Mouse (Mus musculus): ENCODE data around the gene Gm38100. TPM values are rescaled to one million over a fixed set of nuclear protein-coding genes. Genes with fewer than 3 reads are reported as not detected.
A peak's percentile ranks its signal among the peaks of the same experiment; 100 is the strongest.

Gene Gm38100
- total and polyA plus RNA-seq, 3 experiments: 0.15 to 0.24 TPM; not detected in 1

DNA sequence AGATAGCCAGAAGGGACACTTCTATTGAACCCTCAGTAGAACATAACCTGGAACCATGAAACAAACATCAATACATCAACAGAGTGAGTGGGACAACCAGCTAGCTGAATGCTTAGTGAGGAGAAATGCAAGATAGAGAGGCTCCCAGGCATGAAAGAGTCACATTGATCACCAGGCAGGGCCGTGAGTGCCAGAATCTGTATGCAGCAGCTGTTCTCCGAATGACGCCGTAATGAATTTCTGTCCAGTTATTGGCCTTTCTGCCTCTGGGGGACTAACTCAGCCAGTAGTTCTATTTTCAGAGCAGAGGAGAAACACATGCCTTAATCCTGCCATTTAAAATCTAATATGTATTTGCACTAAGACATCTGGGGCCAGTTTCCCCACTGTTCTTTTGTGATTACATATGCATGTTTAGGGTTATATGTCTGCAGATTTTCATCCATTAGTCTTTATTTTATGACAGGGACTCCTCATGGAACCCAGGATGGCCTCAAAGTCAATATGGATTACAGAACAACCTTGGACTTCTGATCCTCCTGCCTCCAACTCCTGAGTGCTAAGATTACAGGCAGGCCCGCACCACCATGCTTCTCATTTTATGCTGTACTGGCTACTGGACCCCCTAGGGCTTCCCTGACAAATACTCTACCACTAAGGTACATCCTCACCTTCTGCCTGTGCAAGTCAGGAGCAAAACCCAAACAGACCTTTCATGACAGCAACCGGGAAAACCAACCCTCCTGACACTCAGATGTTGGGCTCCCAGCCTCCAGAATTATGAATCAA is 47.9 kb upstream of the Gm38100 start:
- Histone ChIP-seq H3K9ac (ENCODE audit: control insufficient read depth, low read depth, low read length, poor library complexity, severe bottlenecking) (no peak overlapping the region), H3K27me3 (ENCODE audit: control insufficient read depth in 1 of 2, insufficient read depth in 2 of 2, low read length in 2 of 2) (peaks cover 0 to 1% of the 10 kb centered on the region in 2 experiments; a peak in 1 of 4 replicates), H3K27ac (ENCODE audit: control insufficient read depth, low read depth, low read length) (no peak overlapping the region), H3K4me3 (ENCODE audit: control insufficient read depth in 1 of 2, insufficient read depth in 1 of 2, low read depth in 2 of 2, low read length in 2 of 2) (no peak overlapping the region), H3K79me2 (ENCODE audit: control insufficient read depth, insufficient read depth, low read length, poor library complexity) (no peaks in the 10 kb centered on the region), H3K4me1 (ENCODE audit: control insufficient read depth in 1 of 2, insufficient read depth in 2 of 2, low read length in 2 of 2) (no peaks in the 10 kb centered on the region), H3K36me3 (ENCODE audit: control insufficient read depth in 1 of 2, insufficient read depth in 2 of 2, low read length in 2 of 2) (no peaks in the 10 kb centered on the region), H3K9me3 (replicated peaks; ENCODE audit: insufficient read depth, low read length) (no peaks in the 10 kb centered on the region)
- TF ChIP-seq ELF1 (IDR thresholded peaks at IDR 0.05; ENCODE audit: low read depth, low read length): no peak
- no peak for TF ChIP-seq MYB (IDR thresholded peaks at IDR 0.05; ENCODE audit: low read depth, low read length)
- no peak for TF ChIP-seq CHD2 (IDR thresholded peaks at IDR 0.05; ENCODE audit: low read length)
- TF ChIP-seq HCFC1 (IDR thresholded peaks at IDR 0.05; ENCODE audit: low read depth, low read length): no peak
- no peak for TF ChIP-seq SIN3A (IDR thresholded peaks at IDR 0.05; ENCODE audit: low read length)
- no peak for TF ChIP-seq USF1 (IDR thresholded peaks at IDR 0.05; ENCODE audit: low read depth, low read length)
- no peak for TF ChIP-seq USF2 (IDR thresholded peaks at IDR 0.05; ENCODE audit: borderline replicate concordance in 1 of 2, insufficient read depth in 1 of 2, low read depth in 1 of 2, low read length in 2 of 2)
- TF ChIP-seq SMC3 (IDR thresholded peaks at IDR 0.05; ENCODE audit: low read depth, low read length): no peak
- no peak for TF ChIP-seq TAL1 (IDR thresholded peaks at IDR 0.05; ENCODE audit: low read length)
- no peak for TF ChIP-seq ZKSCAN1 (IDR thresholded peaks at IDR 0.05; ENCODE audit: low read depth, low read length)
- no peak for TF ChIP-seq ETS1 (IDR thresholded peaks at IDR 0.05; ENCODE audit: low read depth, low read length)
- DNase-seq (ENCODE audit: low read depth, low spot score): no peak

DNA sequence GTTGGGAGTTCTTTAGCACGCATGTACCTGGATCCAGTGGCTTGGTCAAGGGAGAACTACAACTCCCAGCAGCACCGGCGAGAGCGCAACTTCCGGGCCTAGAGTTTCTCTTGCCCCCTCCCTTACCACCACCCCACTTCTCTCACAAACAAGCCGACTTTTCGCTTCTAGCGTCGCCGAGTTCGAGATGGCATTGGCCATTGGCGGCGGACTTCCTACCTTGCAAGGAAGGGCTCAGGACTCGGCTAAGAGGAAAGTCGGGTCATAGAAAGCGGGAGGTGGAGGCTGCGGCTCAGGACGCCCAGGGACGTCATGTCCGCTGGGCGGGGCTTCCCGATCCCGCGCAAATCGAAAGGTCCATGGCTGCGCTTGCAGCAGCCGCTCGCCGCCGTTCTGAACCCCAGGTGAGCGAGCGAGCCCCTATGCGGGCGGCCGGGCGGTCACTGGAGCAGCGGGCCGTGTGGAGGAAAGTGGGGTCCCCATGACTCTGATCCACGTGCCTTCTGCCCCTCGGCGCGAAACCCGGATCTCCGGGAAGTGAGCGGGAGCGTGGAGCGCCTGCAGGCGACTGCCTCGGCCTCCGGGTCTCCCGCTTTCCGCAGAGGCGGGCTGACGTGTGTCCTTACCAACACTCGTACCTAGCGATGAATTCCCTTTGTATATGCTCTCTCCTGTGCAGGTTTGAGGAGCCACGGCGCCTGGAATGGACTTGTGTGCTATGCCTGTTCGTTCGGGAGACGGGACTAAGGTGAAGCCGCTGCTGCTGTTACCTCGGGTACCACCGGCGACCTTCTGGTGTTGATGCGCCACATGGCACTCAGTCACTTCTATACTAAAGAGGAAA is 39.5 kb upstream of the Gm38100 start, which contains the start of gene Exo1:
Exo1 (plus strand) TSS at position 129 of the 844 bp plus-strand sequence.
- peak within 1 kb of the TSS; percentile 96 for H3K9ac ChIP-seq (ENCODE audit: control insufficient read depth, low read depth, low read length, poor library complexity, severe bottlenecking)
- H3K4me3 ChIP-seq (ENCODE audit: control insufficient read depth in 1 of 2, insufficient read depth in 1 of 2, low read depth in 2 of 2, low read length in 2 of 2): peak within 1 kb of the TSS; percentile 88 to 90
- peaks cover 5 to 18% of the 10 kb centered on the region in 2 experiments; a peak in 3 of 4 replicates for H3K4me1 ChIP-seq (ENCODE audit: control insufficient read depth in 1 of 2, insufficient read depth in 2 of 2, low read length in 2 of 2)
- H3K79me2 ChIP-seq (ENCODE audit: control insufficient read depth, insufficient read depth, low read length, poor library complexity): peaks cover 28% of the 10 kb centered on the region
- peak within 1 kb of the TSS; percentile 98 for H3K27ac ChIP-seq (ENCODE audit: control insufficient read depth, low read depth, low read length)
- no peaks in the 10 kb centered on the region for H3K9me3 ChIP-seq (replicated peaks; ENCODE audit: insufficient read depth, low read length)
- TF ChIP-seq MXI1 (IDR thresholded peaks at IDR 0.05; ENCODE audit: low read depth, low read length) (peak; percentile 79), EP300 (IDR thresholded peaks at IDR 0.05; ENCODE audit: low read depth in 1 of 2, low read length in 2 of 2) (no peak), KAT2A (conservative IDR thresholded peaks at IDR 0.05; ENCODE audit: low read depth, low read length) (peak; percentile 86), MAX (IDR thresholded peaks at IDR 0.05; ENCODE audit: low read length) (peak; percentile 64), CHD2 (IDR thresholded peaks at IDR 0.05; ENCODE audit: low read length) (no peak), TCF12 (IDR thresholded peaks at IDR 0.05; ENCODE audit: low read depth, low read length) (0 out of 2 replicates have a peak, but pooled peaks have one; percentile 40), POLR2AphosphoS2 (IDR thresholded peaks at IDR 0.05; ENCODE audit: low read length) (peak; percentile 70; the same call in 1 of the 2 replicates), POLR2A (IDR thresholded peaks at IDR 0.05; ENCODE audit: control insufficient read depth in 1 of 2, insufficient read depth in 1 of 2, low read depth in 1 of 2, low read length in 2 of 2, poor library complexity in 1 of 2) (peak; percentile 71 to 77; a peak in 2 of 4 replicates), SIN3A (IDR thresholded peaks at IDR 0.05; ENCODE audit: low read length) (peak; percentile 72; the same call in 1 of the 2 replicates), UBTF (IDR thresholded peaks at IDR 0.05; ENCODE audit: borderline replicate concordance, insufficient read depth, low read depth, low read length) (no peak), TBP (IDR thresholded peaks at IDR 0.05; ENCODE audit: low read depth, low read length) (0 out of 2 replicates have a peak, but pooled peaks have one; percentile 13), NELFE (IDR thresholded peaks at IDR 0.05; ENCODE audit: low read depth, low read length) (peak; percentile 88), MAZ (IDR thresholded peaks at IDR 0.05; ENCODE audit: low read depth, low read length) (peak; percentile 94), MEF2A (IDR thresholded peaks at IDR 0.05; ENCODE audit: extremely low read depth, insufficient replicate concordance, low read depth, low read length, poor library complexity, severe bottlenecking) (no peak), HCFC1 (IDR thresholded peaks at IDR 0.05; ENCODE audit: low read depth, low read length) (peak; percentile 99), NRF1 (IDR thresholded peaks at IDR 0.05; ENCODE audit: insufficient read depth, low read depth, low read length, poor library complexity, severe bottlenecking) (0 out of 2 replicates have a peak, but pooled peaks have one; percentile 41), E2F4 (IDR thresholded peaks at IDR 0.05; ENCODE audit: borderline replicate concordance, low read depth, low read length) (peak; percentile 82), ELF1 (IDR thresholded peaks at IDR 0.05; ENCODE audit: low read depth, low read length) (peak; percentile 77), MAFK (IDR thresholded peaks at IDR 0.05; ENCODE audit: borderline replicate concordance, low read depth, low read length) (no peak)
- peak; percentile 93 for DNase-seq (ENCODE audit: low read depth, low spot score)
- H3K36me3 ChIP-seq (ENCODE audit: control insufficient read depth in 1 of 2, insufficient read depth in 2 of 2, low read length in 2 of 2): peaks cover 22 to 31% of the 10 kb centered on the region in 2 experiments
- no peaks in the 10 kb centered on the region for H3K27me3 ChIP-seq (ENCODE audit: control insufficient read depth in 1 of 2, insufficient read depth in 2 of 2, low read length in 2 of 2)

Measured in MEL (cell line).